ENCODE assay signal across 8 mouse cellular contexts in the genomic region with DNA sequence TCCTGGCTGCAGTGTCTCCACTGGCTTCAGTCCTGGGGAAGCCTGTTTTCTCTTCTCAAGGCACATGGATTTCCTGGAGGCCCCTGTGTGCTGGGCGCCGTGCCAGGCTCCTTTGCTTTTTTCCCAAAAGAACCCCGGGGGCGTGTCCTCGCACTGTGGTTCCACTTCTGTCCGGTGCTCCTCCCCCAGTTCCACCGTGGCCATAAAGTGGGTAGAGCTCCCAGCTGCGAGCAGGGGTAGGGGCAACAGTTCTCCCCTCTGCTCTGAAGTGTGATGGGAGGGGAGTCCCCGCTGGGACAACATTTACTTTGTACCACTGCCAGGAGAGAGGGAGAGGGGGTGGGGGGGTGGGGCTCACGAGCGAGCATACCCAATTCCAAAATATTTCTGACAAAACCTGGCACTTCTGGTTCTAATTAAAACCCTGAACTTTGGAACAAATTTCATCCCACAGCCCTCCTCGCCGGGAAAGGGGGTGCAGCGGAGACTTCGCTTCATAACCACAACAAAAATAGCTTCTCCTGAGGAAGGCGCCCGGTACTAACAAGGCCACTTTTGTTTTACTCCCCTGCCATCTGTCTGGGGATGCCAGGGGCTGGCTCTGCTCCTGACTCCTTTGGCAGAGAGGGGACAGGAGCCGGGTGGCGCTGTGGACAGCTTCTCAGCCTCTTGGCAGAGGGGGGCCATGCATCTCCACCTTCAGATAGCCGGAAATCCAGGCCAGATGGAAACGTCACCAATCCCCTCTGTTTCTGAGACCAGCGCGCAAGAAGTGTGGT. TPM values are rescaled to one million over a fixed set of nuclear protein-coding genes. Genes with fewer than 3 reads are reported as not detected.
DNase-seq lines count a peak whose midpoint lies in the region; ATAC-seq and TF ChIP-seq lines count a peak whose summit lies in the region.

No protein-coding gene starts in this region.

- ATAC-seq in heart, embryonic 11.5 days (replicated peaks; ENCODE audit: insufficient number of reproducible peaks, low FRiP score, low TSS enrichment) = peak; percentile 58; the same call in 1 of the 2 replicates
- peak; percentile 59 for ATAC-seq in kidney, embryonic 15.5 days (replicated peaks; ENCODE audit: low FRiP score)
- ATAC-seq in limb, embryonic 12.5 days (ENCODE audit: insufficient number of reproducible peaks, insufficient read depth, low FRiP score, low TSS enrichment, low read depth) = peak; percentile 91
- peak; percentile 89 for ATAC-seq in midbrain, postnatal 0 days (ENCODE audit: low FRiP score)

- no peaks in the 10 kb centered on the region for H3K36me3 ChIP-seq in heart, embryonic 11.5 days (ENCODE audit: control insufficient read depth, insufficient read depth, low read length)
- no peaks in the 10 kb centered on the region for H3K36me3 ChIP-seq in kidney, embryonic 15.5 days
- H3K36me3 ChIP-seq in limb, embryonic 12.5 days = no peaks in the 10 kb centered on the region
- no peaks in the 10 kb centered on the region for H3K36me3 ChIP-seq in midbrain, postnatal 0 days (ENCODE audit: insufficient read depth, low read length)

- peak; percentile 35 for TF ChIP-seq CTCF in midbrain, postnatal 0 days (IDR thresholded peaks at IDR 0.05)

- WGBS in heart, embryonic 11.5 days (ENCODE audit: insufficient replicate concordance) = 34% methylated on average over 23 of the region's 23 CpGs
- 26% methylated on average over 23 of the region's 23 CpGs for WGBS in kidney, embryonic 15.5 days
- WGBS in limb, embryonic 12.5 days = 9% methylated on average over 23 of the region's 23 CpGs
- 29% methylated on average over 23 of the region's 23 CpGs for WGBS in midbrain, postnatal 0 days

- H3K9ac ChIP-seq in heart, embryonic 11.5 days (ENCODE audit: low read depth, low read length) = no peak overlapping the region
- no peak overlapping the region for H3K9ac ChIP-seq in kidney, embryonic 15.5 days
- peak overlapping the region; percentile 31; the same call in 1 of the 2 replicates for H3K9ac ChIP-seq in limb, embryonic 12.5 days (replicated peaks)
- H3K9ac ChIP-seq in midbrain, postnatal 0 days (replicated peaks; ENCODE audit: low read length, poor library complexity, severe bottlenecking) = no peak overlapping the region

- 0 out of 2 replicates have a peak overlapping the region, but pooled peaks have one; percentile 16 for H3K4me3 ChIP-seq in heart, embryonic 11.5 days (ENCODE audit: low read depth, low read length)
- peak overlapping the region; percentile 23 for H3K4me3 ChIP-seq in kidney, embryonic 15.5 days (replicated peaks)
- H3K4me3 ChIP-seq in limb, embryonic 12.5 days (replicated peaks) = peak overlapping the region; percentile 19; the same call in 1 of the 2 replicates
- H3K4me3 ChIP-seq in midbrain, postnatal 0 days (ENCODE audit: low read depth, low read length) = no peak overlapping the region

- peak overlapping the region; percentile 52 for H3K4me2 ChIP-seq in heart, embryonic 11.5 days
- H3K4me2 ChIP-seq in kidney, embryonic 15.5 days = peak overlapping the region; percentile 53
- H3K4me2 ChIP-seq in limb, embryonic 12.5 days = peak overlapping the region; percentile 51
- H3K4me2 ChIP-seq in midbrain, postnatal 0 days (ENCODE audit: low read depth, low read length, poor library complexity, severe bottlenecking) = peak overlapping the region; percentile 22; the same call in 1 of the 2 replicates

- H3K9me3 ChIP-seq in heart, embryonic 11.5 days (replicated peaks; ENCODE audit: control insufficient read depth, low read length) = no peaks in the 10 kb centered on the region
- no peaks in the 10 kb centered on the region for H3K9me3 ChIP-seq in kidney, embryonic 15.5 days (replicated peaks)
- H3K9me3 ChIP-seq in limb, embryonic 12.5 days = no peaks in the 10 kb centered on the region
- no peaks in the 10 kb centered on the region for H3K9me3 ChIP-seq in midbrain, postnatal 0 days (ENCODE audit: low read length)

- no peaks in the 10 kb centered on the region for H3K27me3 ChIP-seq in heart, embryonic 11.5 days (ENCODE audit: control insufficient read depth, insufficient read depth, low read length)
- peaks cover 30% of the 10 kb centered on the region for H3K27me3 ChIP-seq in kidney, embryonic 15.5 days
- H3K27me3 ChIP-seq in limb, embryonic 12.5 days = no peaks in the 10 kb centered on the region
- no peaks in the 10 kb centered on the region; the same call in 1 of the 2 replicates for H3K27me3 ChIP-seq in midbrain, postnatal 0 days (ENCODE audit: insufficient read depth, low read length)

- H3K27ac ChIP-seq in heart, embryonic 11.5 days (ENCODE audit: low read depth, low read length) = peak overlapping the region; percentile 70
- H3K27ac ChIP-seq in kidney, embryonic 15.5 days = peak overlapping the region; percentile 57
- H3K27ac ChIP-seq in limb, embryonic 12.5 days = peak overlapping the region; percentile 99
- H3K27ac ChIP-seq in midbrain, postnatal 0 days (ENCODE audit: low read depth, low read length) = peak overlapping the region; percentile 55; the same call in 1 of the 2 replicates

- peak; percentile 23 to 41 for DNase-seq in spleen, adult 18-20 months
- no peak for DNase-seq in spleen, adult 12 weeks (ENCODE audit: low spot score)
- DNase-seq in fibroblast of lung, adult 2 months (ENCODE audit: low read depth) = peak; percentile 95
- DNase-seq in midbrain, postnatal 0 days (ENCODE audit: low spot score) = peak; percentile 88
- DNase-seq in urinary bladder, postnatal 25 days (ENCODE audit: low spot score) = peak; percentile 72

- H3K4me1 ChIP-seq in heart, embryonic 11.5 days (ENCODE audit: control insufficient read depth, insufficient read depth, low read length) = peaks cover 30% of the 10 kb centered on the region
- H3K4me1 ChIP-seq in kidney, embryonic 15.5 days = peaks cover 40% of the 10 kb centered on the region
- H3K4me1 ChIP-seq in limb, embryonic 12.5 days (replicated peaks) = peaks cover 65% of the 10 kb centered on the region
- H3K4me1 ChIP-seq in midbrain, postnatal 0 days (ENCODE audit: insufficient read depth, low read length) = 0 out of 2 replicates have a peak, but pooled peaks cover 5% of the 10 kb centered on the region

RNA-seq across cellular contexts. Expression of gene 2410131K14Rik, which starts 49.2 kb away (rescaled TPM):
- polyA plus RNA-seq in heart, embryonic 11.5 days (2014; fragmentation: Nextera tagmentation; extraction: Ambion mirVana) = 5.9 and 7.6 TPM in 2 replicates
- polyA plus RNA-seq in kidney, embryonic 15.5 days (2015; fragmentation: Nextera tagmentation; extraction: Ambion mirVana) = 9.0 and 9.2 TPM in 2 replicates
- 12.3 and 12.8 TPM in 2 replicates for polyA plus RNA-seq in limb, embryonic 12.5 days (2016; fragmentation: Nextera tagmentation; extraction: Ambion mirVana)
- total RNA-seq in midbrain, postnatal 0 days (2014; rRNA removed) = 33.3 and 34.0 TPM in 2 replicates
- 18.8 and 19.2 TPM in 2 replicates for polyA plus RNA-seq in midbrain, postnatal 0 days (2015; fragmentation: Nextera tagmentation; extraction: Ambion mirVana)

RNA-seq across cellular contexts. Expression of gene Rnft2, which starts 49.4 kb away (rescaled TPM):
- 2.2 and 2.4 TPM in 2 replicates for polyA plus RNA-seq in heart, embryonic 11.5 days (2014; fragmentation: Nextera tagmentation; extraction: Ambion mirVana)
- 3.1 and 3.5 TPM in 2 replicates for polyA plus RNA-seq in kidney, embryonic 15.5 days (2015; fragmentation: Nextera tagmentation; extraction: Ambion mirVana)
- polyA plus RNA-seq in limb, embryonic 12.5 days (2016; fragmentation: Nextera tagmentation; extraction: Ambion mirVana) = 3.6 and 6.8 TPM in 2 replicates
- total RNA-seq in midbrain, postnatal 0 days (2014; rRNA removed) = 121 and 125 TPM in 2 replicates
- polyA plus RNA-seq in midbrain, postnatal 0 days (2015; fragmentation: Nextera tagmentation; extraction: Ambion mirVana) = 14.3 and 15.0 TPM in 2 replicates
